Mouse (Mus musculus): ENCODE results near the gene Mta3. TPM values are rescaled to one million over a fixed set of nuclear protein-coding genes. Genes with fewer than 3 reads are reported as not detected.

Mta3 gene
- polyA plus RNA-seq, 1 experiment from 2014 or later: 44.6 TPM

- Histone ChIP-seq H3K9me3 (ENCODE audit: control insufficient read depth, low read length) (no peaks in the 10 kb centered on the region), H3K4me1 (ENCODE audit: control insufficient read depth, insufficient read depth, low read length) (no peaks in the 10 kb centered on the region), H3K27ac (replicated peaks; ENCODE audit: low read depth, low read length) (no peak overlapping the region), H3K4me2 (ENCODE audit: low read depth, severe bottlenecking) (no peak overlapping the region), H3K9ac (ENCODE audit: low read length) (no peak overlapping the region), H3K27me3 (ENCODE audit: control insufficient read depth, insufficient read depth, low read length) (no peaks in the 10 kb centered on the region), H3K36me3 (ENCODE audit: control insufficient read depth, insufficient read depth, low read length) (no peaks in the 10 kb centered on the region), H3K4me3 (ENCODE audit: low read depth, low read length) (no peak overlapping the region)
- WGBS: 43% methylated on average over 5 of the region's 5 CpGs
- ATAC-seq (ENCODE audit: insufficient number of reproducible peaks, low FRiP score, low TSS enrichment, low read depth) (no peak), DNase-seq (ENCODE audit: low spot score) (peak; percentile 77)
Measured at GRCm38 (mm10) chr17:83732801-83733200, 26.8 kb downstream of the Mta3 start.

GRCm38 (mm10) chr17:83736701-83737100 lies 30.7 kb downstream of the Mta3 start:
- Histone ChIP-seq H3K27ac (replicated peaks; ENCODE audit: low read depth, low read length) (no peak overlapping the region), H3K36me3 (ENCODE audit: control insufficient read depth, insufficient read depth, low read length) (peaks cover 6% of the 10 kb centered on the region; the same call in 1 of the 2 replicates), H3K27me3 (ENCODE audit: control insufficient read depth, insufficient read depth, low read length) (no peaks in the 10 kb centered on the region), H3K4me1 (ENCODE audit: control insufficient read depth, insufficient read depth, low read length) (no peaks in the 10 kb centered on the region), H3K4me2 (ENCODE audit: low read depth, severe bottlenecking) (no peak overlapping the region), H3K9me3 (ENCODE audit: control insufficient read depth, low read length) (no peaks in the 10 kb centered on the region), H3K4me3 (ENCODE audit: low read depth, low read length) (no peak overlapping the region), H3K9ac (ENCODE audit: low read length) (no peak overlapping the region)
- DNase-seq (ENCODE audit: low spot score) (no peak), ATAC-seq (ENCODE audit: insufficient number of reproducible peaks, low FRiP score, low TSS enrichment, low read depth) (no peak)
- WGBS: 93% methylated on average over 9 of the region's 9 CpGs

GRCm38 (mm10) chr17:83737775-83738174 lies 31.8 kb downstream of the Mta3 start:
- Histone ChIP-seq H3K27me3 (ENCODE audit: control insufficient read depth, insufficient read depth, low read length) (no peaks in the 10 kb centered on the region), H3K4me2 (ENCODE audit: low read depth, severe bottlenecking) (no peak overlapping the region), H3K9me3 (ENCODE audit: control insufficient read depth, low read length) (no peaks in the 10 kb centered on the region), H3K9ac (ENCODE audit: low read length) (no peak overlapping the region), H3K27ac (replicated peaks; ENCODE audit: low read depth, low read length) (no peak overlapping the region), H3K4me3 (ENCODE audit: low read depth, low read length) (no peak overlapping the region), H3K4me1 (ENCODE audit: control insufficient read depth, insufficient read depth, low read length) (no peaks in the 10 kb centered on the region), H3K36me3 (ENCODE audit: control insufficient read depth, insufficient read depth, low read length) (peaks cover 6% of the 10 kb centered on the region; the same call in 1 of the 2 replicates)
- ATAC-seq (ENCODE audit: insufficient number of reproducible peaks, low FRiP score, low TSS enrichment, low read depth) (no peak), DNase-seq (ENCODE audit: low spot score) (no peak)
- 87% methylated on average over 8 of the region's 8 CpGs for WGBS

GRCm38 (mm10) chr17:83740135-83740676 lies 34.2 kb downstream of the Mta3 start:
- H3K27me3 ChIP-seq (ENCODE audit: control insufficient read depth, insufficient read depth, low read length): no peaks in the 10 kb centered on the region
- no peak overlapping the region for H3K27ac ChIP-seq (replicated peaks; ENCODE audit: low read depth, low read length)
- WGBS: 90% methylated on average over 7 of the region's 7 CpGs
- no peak overlapping the region for H3K4me3 ChIP-seq (ENCODE audit: low read depth, low read length)
- H3K36me3 ChIP-seq (ENCODE audit: control insufficient read depth, insufficient read depth, low read length): peaks cover 10% of the 10 kb centered on the region; the same call in 1 of the 2 replicates
- H3K4me1 ChIP-seq (ENCODE audit: control insufficient read depth, insufficient read depth, low read length): no peaks in the 10 kb centered on the region
- H3K9me3 ChIP-seq (ENCODE audit: control insufficient read depth, low read length): no peaks in the 10 kb centered on the region; the same call in 1 of the 2 replicates
- DNase-seq (ENCODE audit: low spot score) (no peak), ATAC-seq (ENCODE audit: insufficient number of reproducible peaks, low FRiP score, low TSS enrichment, low read depth) (no peak)
- H3K9ac ChIP-seq (ENCODE audit: low read length): no peak overlapping the region
- no peak overlapping the region for H3K4me2 ChIP-seq (ENCODE audit: low read depth, severe bottlenecking)

GRCm38 (mm10) chr17:83741243-83741642 lies 35.3 kb downstream of the Mta3 start:
- Histone ChIP-seq H3K4me1 (ENCODE audit: control insufficient read depth, insufficient read depth, low read length) (no peaks in the 10 kb centered on the region), H3K27ac (replicated peaks; ENCODE audit: low read depth, low read length) (no peak overlapping the region), H3K4me2 (ENCODE audit: low read depth, severe bottlenecking) (no peak overlapping the region), H3K4me3 (ENCODE audit: low read depth, low read length) (no peak overlapping the region), H3K9ac (ENCODE audit: low read length) (no peak overlapping the region), H3K36me3 (ENCODE audit: control insufficient read depth, insufficient read depth, low read length) (peaks cover 10% of the 10 kb centered on the region; the same call in 1 of the 2 replicates), H3K9me3 (ENCODE audit: control insufficient read depth, low read length) (no peaks in the 10 kb centered on the region; the same call in 1 of the 2 replicates), H3K27me3 (ENCODE audit: control insufficient read depth, insufficient read depth, low read length) (no peaks in the 10 kb centered on the region)
- no peak for DNase-seq (ENCODE audit: low spot score)
- no peak for ATAC-seq (ENCODE audit: insufficient number of reproducible peaks, low FRiP score, low TSS enrichment, low read depth)
- 85% methylated on average over 6 of the region's 6 CpGs for WGBS

- Histone ChIP-seq H3K4me1 (ENCODE audit: control insufficient read depth, insufficient read depth, low read length) (no peaks in the 10 kb centered on the region), H3K9me3 (ENCODE audit: control insufficient read depth, low read length) (no peaks in the 10 kb centered on the region; the same call in 1 of the 2 replicates), H3K27me3 (ENCODE audit: control insufficient read depth, insufficient read depth, low read length) (no peaks in the 10 kb centered on the region), H3K27ac (replicated peaks; ENCODE audit: low read depth, low read length) (no peak overlapping the region), H3K36me3 (ENCODE audit: control insufficient read depth, insufficient read depth, low read length) (peaks cover 4% of the 10 kb centered on the region; the same call in 1 of the 2 replicates), H3K4me3 (ENCODE audit: low read depth, low read length) (no peak overlapping the region), H3K4me2 (ENCODE audit: low read depth, severe bottlenecking) (no peak overlapping the region), H3K9ac (ENCODE audit: low read length) (no peak overlapping the region)
- no peak for DNase-seq (ENCODE audit: low spot score)
- no peak for ATAC-seq (ENCODE audit: insufficient number of reproducible peaks, low FRiP score, low TSS enrichment, low read depth)
- 96% methylated on average over 11 of the region's 11 CpGs for WGBS
Measured at GRCm38 (mm10) chr17:83744231-83744824, 38.4 kb downstream of the Mta3 start.

- 88% methylated on average over 10 of the region's 10 CpGs for WGBS
- Histone ChIP-seq H3K4me3 (ENCODE audit: low read depth, low read length) (no peak overlapping the region), H3K9me3 (ENCODE audit: control insufficient read depth, low read length) (no peaks in the 10 kb centered on the region; the same call in 1 of the 2 replicates), H3K9ac (ENCODE audit: low read length) (no peak overlapping the region), H3K27ac (replicated peaks; ENCODE audit: low read depth, low read length) (no peak overlapping the region), H3K4me1 (ENCODE audit: control insufficient read depth, insufficient read depth, low read length) (no peaks in the 10 kb centered on the region), H3K4me2 (ENCODE audit: low read depth, severe bottlenecking) (no peak overlapping the region), H3K36me3 (ENCODE audit: control insufficient read depth, insufficient read depth, low read length) (peaks cover 4% of the 10 kb centered on the region; the same call in 1 of the 2 replicates), H3K27me3 (ENCODE audit: control insufficient read depth, insufficient read depth, low read length) (no peaks in the 10 kb centered on the region)
- DNase-seq (ENCODE audit: low spot score) (no peak), ATAC-seq (ENCODE audit: insufficient number of reproducible peaks, low FRiP score, low TSS enrichment, low read depth) (no peak)
Measured at GRCm38 (mm10) chr17:83747405-83748160, 41.6 kb downstream of the Mta3 start.

- Histone ChIP-seq H3K4me2 (ENCODE audit: low read depth, severe bottlenecking) (no peak overlapping the region), H3K36me3 (ENCODE audit: control insufficient read depth, insufficient read depth, low read length) (peaks cover 7% of the 10 kb centered on the region)
- no peak for DNase-seq (ENCODE audit: low spot score)
Measured at GRCm38 (mm10) chr17:83750216-83750950, 44.4 kb downstream of the Mta3 start.

More at GRCm38 (mm10) chr17:83750216-83750950, 44.4 kb downstream of the Mta3 start:
- WGBS: 84% methylated on average over 5 of the region's 5 CpGs
- ATAC-seq (ENCODE audit: insufficient number of reproducible peaks, low FRiP score, low TSS enrichment, low read depth): no peak
- H3K9ac ChIP-seq (ENCODE audit: low read length): no peak overlapping the region
- no peaks in the 10 kb centered on the region for H3K4me1 ChIP-seq (ENCODE audit: control insufficient read depth, insufficient read depth, low read length)
- H3K27ac ChIP-seq (replicated peaks; ENCODE audit: low read depth, low read length): no peak overlapping the region
- no peak overlapping the region for H3K4me3 ChIP-seq (ENCODE audit: low read depth, low read length)
- H3K27me3 ChIP-seq (ENCODE audit: control insufficient read depth, insufficient read depth, low read length): no peaks in the 10 kb centered on the region
- H3K9me3 ChIP-seq (ENCODE audit: control insufficient read depth, low read length): no peaks in the 10 kb centered on the region

All from limb, embryonic 11.5 days (tissue).